Comparison of ENCODE assay signal across 9 mouse cellular contexts in genomic region chr6:43266356-43266755, GRCm38 (mm10). TPM values are rescaled to one million over a fixed set of nuclear protein-coding genes. Genes with fewer than 3 reads are reported as not detected.
A peak's percentile ranks its signal among the peaks of the same experiment; 100 is the strongest.
DNase-seq lines count a peak whose midpoint lies in the region; ATAC-seq lines count a peak whose summit lies in the region.
"Had no signal": no experiment of that assay in that cellular context is flagged by ENCODE, and none has a peak within 500 bp of the region (broad histone marks: within the 10 kb centered on the region; RNA-seq: fewer than 3 reads in every experiment).

No protein-coding gene starts in this region.

- 0 out of 2 replicates have a peak, but pooled peaks have one; percentile 44 for ATAC-seq in embryonic facial prominence, embryonic 12.5 days (ENCODE audit: insufficient number of reproducible peaks, insufficient read depth, low FRiP score, low TSS enrichment)
- no peak for ATAC-seq in midbrain, embryonic 12.5 days (ENCODE audit: low FRiP score, low read depth)

- peaks cover 12% of the 10 kb centered on the region; the same call in 1 of the 2 replicates for H3K27me3 ChIP-seq in embryonic facial prominence, embryonic 12.5 days
- H3K27me3 ChIP-seq in limb, embryonic 10.5 days (ENCODE audit: low read depth, poor library complexity, severe bottlenecking): peaks cover 27% of the 10 kb centered on the region; the same call in 1 of the 2 replicates
- peaks cover 34% of the 10 kb centered on the region for H3K27me3 ChIP-seq in midbrain, embryonic 12.5 days

- H3K4me2 ChIP-seq in embryonic facial prominence, embryonic 12.5 days (replicated peaks): peak overlapping the region; percentile 91
- peak overlapping the region; percentile 95 for H3K4me2 ChIP-seq in midbrain, embryonic 12.5 days (replicated peaks)

- H3K9ac ChIP-seq in embryonic facial prominence, embryonic 12.5 days: peak overlapping the region; percentile 64; the same call in 1 of the 2 replicates
- H3K9ac ChIP-seq in midbrain, embryonic 12.5 days (replicated peaks): no peak overlapping the region

- H3K36me3 ChIP-seq in embryonic facial prominence, embryonic 12.5 days: no peaks in the 10 kb centered on the region
- H3K36me3 ChIP-seq in limb, embryonic 10.5 days: no peaks in the 10 kb centered on the region
- no peaks in the 10 kb centered on the region for H3K36me3 ChIP-seq in midbrain, embryonic 12.5 days

- peak overlapping the region; percentile 63 for H3K4me3 ChIP-seq in embryonic facial prominence, embryonic 12.5 days
- H3K4me3 ChIP-seq in limb, embryonic 10.5 days: peak overlapping the region; percentile 74
- peak overlapping the region; percentile 55 for H3K4me3 ChIP-seq in midbrain, embryonic 12.5 days

- no peaks in the 10 kb centered on the region for H3K9me3 ChIP-seq in embryonic facial prominence, embryonic 12.5 days
- H3K9me3 ChIP-seq in limb, embryonic 10.5 days (replicated peaks): no peaks in the 10 kb centered on the region
- H3K9me3 ChIP-seq in midbrain, embryonic 12.5 days: no peaks in the 10 kb centered on the region

- H3K4me1 ChIP-seq in embryonic facial prominence, embryonic 12.5 days: no peaks in the 10 kb centered on the region; the same call in 1 of the 2 replicates
- peaks cover 18% of the 10 kb centered on the region for H3K4me1 ChIP-seq in limb, embryonic 10.5 days
- H3K4me1 ChIP-seq in midbrain, embryonic 12.5 days: peaks cover 11% of the 10 kb centered on the region

- H3K27ac ChIP-seq in embryonic facial prominence, embryonic 12.5 days: no peak overlapping the region
- H3K27ac ChIP-seq in limb, embryonic 10.5 days: peak overlapping the region; percentile 91
- H3K27ac ChIP-seq in midbrain, embryonic 12.5 days (replicated peaks): no peak overlapping the region
- H3K27ac ChIP-seq: macrophage had no signal

- DNase-seq in adrenal gland, adult (ENCODE audit: inconsistent age in 2 of 2, low spot score in 1 of 2): peak; percentile 44 to 75
- no peak for DNase-seq in adrenal gland, postnatal 4 days (ENCODE audit: low spot score in 2 of 2)
- DNase-seq in heart, postnatal 4 days: peak; percentile 52
- DNase-seq in limb, embryonic 10.5 days (ENCODE audit: low spot score): peak; percentile 39
- DNase-seq in thymus, postnatal 4 days: peak; percentile 30
- no peak for DNase-seq in cerebellum, postnatal 36 days

- WGBS in embryonic facial prominence, embryonic 12.5 days: 3% methylated on average over 8 of the region's 8 CpGs
- WGBS in limb, embryonic 10.5 days: 3% methylated on average over 8 of the region's 8 CpGs
- WGBS in midbrain, embryonic 12.5 days: 4% methylated on average over 8 of the region's 8 CpGs

RNA-seq across cellular contexts. Expression of gene Arhgef5, which starts 1.0 kb away (rescaled TPM):
- total RNA-seq in adrenal gland, postnatal 4 days (2021): 10 to 100 TPM; 17.1 to 22.2 TPM
- 7.1 and 8.1 TPM in 2 replicates for polyA plus RNA-seq in embryonic facial prominence, embryonic 12.5 days (2016; fragmentation: Nextera tagmentation; extraction: Ambion mirVana)
- total RNA-seq in heart, postnatal 4 days (2021): 10 to 100 TPM; 18.8 to 19.2 TPM
- 6.9 and 8.1 TPM in 2 replicates for polyA plus RNA-seq in limb, embryonic 10.5 days (2016; fragmentation: Nextera tagmentation; extraction: Ambion mirVana)
- 2.8 and 3.2 TPM in 2 replicates for polyA plus RNA-seq in midbrain, embryonic 12.5 days (2016; fragmentation: Nextera tagmentation; extraction: Ambion mirVana)

RNA-seq across cellular contexts. Expression of gene Olfr47, which starts 35.0 kb away (rescaled TPM):
- not detected for total RNA-seq in adrenal gland, postnatal 4 days (2021)
- not detected in 2 replicates for polyA plus RNA-seq in embryonic facial prominence, embryonic 12.5 days (2016; fragmentation: Nextera tagmentation; extraction: Ambion mirVana)
- total RNA-seq in heart, postnatal 4 days (2021): not detected
- polyA plus RNA-seq in limb, embryonic 10.5 days (2016; fragmentation: Nextera tagmentation; extraction: Ambion mirVana): not detected in 2 replicates
- polyA plus RNA-seq in midbrain, embryonic 12.5 days (2016; fragmentation: Nextera tagmentation; extraction: Ambion mirVana): not detected in 2 replicates
- polyA plus RNA-seq: macrophage had no signal

RNA-seq across cellular contexts. Expression of gene Nobox, which starts 43.0 kb away (rescaled TPM):
- total RNA-seq in adrenal gland, postnatal 4 days (2021): under 1 TPM in 1 of 2 experiments, not detected in 1; 0.34 TPM
- not detected in 2 replicates for polyA plus RNA-seq in embryonic facial prominence, embryonic 12.5 days (2016; fragmentation: Nextera tagmentation; extraction: Ambion mirVana)
- total RNA-seq in heart, postnatal 4 days (2021): not detected
- not detected in 2 replicates for polyA plus RNA-seq in limb, embryonic 10.5 days (2016; fragmentation: Nextera tagmentation; extraction: Ambion mirVana)
- polyA plus RNA-seq in midbrain, embryonic 12.5 days (2016; fragmentation: Nextera tagmentation; extraction: Ambion mirVana): not detected in 2 replicates
- polyA plus RNA-seq: macrophage had no signal

RNA-seq across cellular contexts. Expression of gene Olfr434, which starts 53.5 kb away (rescaled TPM):
- total RNA-seq in adrenal gland, postnatal 4 days (2021): not detected
- polyA plus RNA-seq in embryonic facial prominence, embryonic 12.5 days (2016; fragmentation: Nextera tagmentation; extraction: Ambion mirVana): not detected in 2 replicates
- total RNA-seq in heart, postnatal 4 days (2021): not detected
- not detected in 2 replicates for polyA plus RNA-seq in limb, embryonic 10.5 days (2016; fragmentation: Nextera tagmentation; extraction: Ambion mirVana)
- polyA plus RNA-seq in midbrain, embryonic 12.5 days (2016; fragmentation: Nextera tagmentation; extraction: Ambion mirVana): not detected in 2 replicates
- polyA plus RNA-seq: macrophage had no signal

Comparison
In these comparisons a context has a peak if more than half of its experiments do, and no peak if none do; other contexts are left out.
1. DNase-seq: peak in adrenal gland, adult (2 of 2), heart, postnatal 4 days (single experiment), limb, embryonic 10.5 days (single experiment) and thymus, postnatal 4 days (single experiment); none in adrenal gland, postnatal 4 days (0 of 2) and cerebellum, postnatal 36 days (0 of 2).
2. Peak in every context shown above with its lines, with median percentiles within 50 percentile points of each other: H3K4me3 ChIP-seq.